Mouse (Mus musculus) olfactory bulb, adult 2 months (tissue): ENCODE data around the gene Dpm3. TPM values are rescaled to one million over a fixed set of nuclear protein-coding genes. Genes with fewer than 3 reads are reported as not detected.

Experiments
- H3K27ac ChIP-seq: fragments of 200-500 bp; 2 replicates; pipeline ENCODE4 v1.5.1; 2012; ENCODE audit warnings: low read depth, low read length; ENCODE audit not compliant: insufficient read depth
- H3K4me1 ChIP-seq: fragments of 200-500 bp; 2 replicates; pipeline ENCODE4 v1.6.1; 2012; ENCODE audit warnings: low read length; ENCODE audit not compliant: control insufficient read depth, insufficient read depth
- H3K4me3 ChIP-seq: fragments of 200-500 bp; 2 replicates; pipeline ENCODE4 v1.5.1; 2012; ENCODE audit warnings: mild to moderate bottlenecking, low read depth, low read length, moderate library complexity; ENCODE audit not compliant: insufficient read depth
- CTCF ChIP-seq: fragments of 200-500 bp; IDR thresholded peaks from 2 replicates; pipeline ENCODE4 v1.5.1; 2012; ENCODE audit warnings: low read depth, mild to moderate bottlenecking, low read length, moderate library complexity; ENCODE audit not compliant: insufficient read depth
- POLR2A ChIP-seq: fragments of 200-500 bp; IDR thresholded peaks from 2 replicates; pipeline ENCODE4 v1.6.1; 2012; ENCODE audit warnings: mild to moderate bottlenecking, low read depth, low read length, moderate library complexity; ENCODE audit not compliant: insufficient read depth
- WGBS: fragments of 180-500 bp; shearing (Covaris S2); methylation state at CpG from one replicate; pipeline ENCODE4 v1.1.7; 2018; 5-methylcytosine and 5-hydroxymethylcytosine counted together
- polyA plus RNA-seq: library from polyadenylated mRNA; stranded (reverse); fragments of >200 nt; gene quantifications from 2 replicates; pipeline ENCODE4 v1.2.4, GENCODE M21; 2012; ENCODE audit warnings: low replicate concordance; ENCODE audit not compliant: missing spikeins, insufficient read depth, insufficient read length

The Dpm3 gene
- polyA plus RNA-seq, 1 experiment = not detected

DNA sequence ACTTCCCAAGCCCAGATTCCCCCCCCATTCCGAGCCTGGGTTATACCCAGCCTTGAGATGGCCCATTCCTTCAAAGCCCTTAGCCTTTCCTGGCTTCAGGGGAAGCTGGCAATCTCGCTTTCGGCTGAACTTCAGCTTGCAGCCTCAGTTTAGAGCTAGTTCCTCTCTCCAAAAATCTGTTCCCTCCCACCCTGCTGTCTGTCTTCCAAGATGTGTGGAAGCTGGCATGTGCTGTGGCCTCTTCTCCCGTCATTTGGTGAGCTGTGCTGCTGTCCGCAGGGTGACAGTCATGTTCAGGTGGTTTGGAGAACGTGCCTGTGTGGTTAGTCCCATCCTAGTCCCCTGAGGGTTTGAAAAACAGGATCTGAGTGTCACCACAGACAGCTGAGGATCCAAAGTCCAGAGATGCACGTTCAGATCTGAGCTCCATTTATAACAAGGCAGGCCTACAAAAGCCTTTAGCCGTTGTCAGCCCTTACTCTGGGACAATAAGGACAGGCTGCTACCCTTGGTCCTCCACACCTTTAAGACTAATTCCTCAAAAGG, 36.6 kb downstream of the Dpm3 start:
- TF ChIP-seq CTCF = no peak
- no peak for TF ChIP-seq POLR2A
- peak overlapping the region; percentile 96 for H3K27ac ChIP-seq
- WGBS = 78% methylated on average over 8 of the region's 8 CpGs
- H3K4me3 ChIP-seq = no peak overlapping the region
- H3K4me1 ChIP-seq = peaks cover 18% of the 10 kb centered on the region

DNA sequence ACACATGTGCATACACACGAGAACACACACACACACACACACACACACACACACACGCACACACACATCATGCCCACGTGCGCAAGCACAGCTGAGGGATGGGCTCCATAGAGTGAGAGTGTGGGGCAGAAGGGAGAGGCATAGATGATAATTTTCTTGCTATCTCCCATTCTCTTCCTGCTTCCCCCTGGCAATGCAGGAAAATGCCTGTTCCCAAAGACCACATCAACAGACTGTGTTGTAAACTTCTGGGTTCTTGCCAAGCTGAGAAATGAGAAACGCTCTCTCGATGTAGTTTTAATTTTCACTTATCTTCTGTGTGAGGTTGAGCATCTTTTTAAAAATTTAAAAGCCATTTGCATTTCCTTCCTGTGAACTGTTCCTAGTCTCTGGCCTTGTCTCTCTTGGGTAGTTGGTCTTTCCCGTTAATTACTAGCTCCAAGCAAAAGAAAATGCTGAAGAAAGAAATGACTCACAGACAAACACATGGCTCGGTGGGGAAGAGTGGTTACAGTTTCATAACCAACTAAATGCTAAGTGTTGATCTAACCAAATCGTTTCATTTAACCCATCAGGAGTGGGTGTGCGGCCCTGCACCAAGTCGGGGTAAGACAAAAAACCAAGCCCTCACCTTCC, 37.7 kb downstream of the Dpm3 start:
- WGBS = 25% methylated on average over 11 of the region's 11 CpGs
- H3K4me1 ChIP-seq = peaks cover 18% of the 10 kb centered on the region
- peak overlapping the region; percentile 96 for H3K27ac ChIP-seq
- no peak overlapping the region for H3K4me3 ChIP-seq
- TF ChIP-seq POLR2A = no peak
- no peak for TF ChIP-seq CTCF

DNA sequence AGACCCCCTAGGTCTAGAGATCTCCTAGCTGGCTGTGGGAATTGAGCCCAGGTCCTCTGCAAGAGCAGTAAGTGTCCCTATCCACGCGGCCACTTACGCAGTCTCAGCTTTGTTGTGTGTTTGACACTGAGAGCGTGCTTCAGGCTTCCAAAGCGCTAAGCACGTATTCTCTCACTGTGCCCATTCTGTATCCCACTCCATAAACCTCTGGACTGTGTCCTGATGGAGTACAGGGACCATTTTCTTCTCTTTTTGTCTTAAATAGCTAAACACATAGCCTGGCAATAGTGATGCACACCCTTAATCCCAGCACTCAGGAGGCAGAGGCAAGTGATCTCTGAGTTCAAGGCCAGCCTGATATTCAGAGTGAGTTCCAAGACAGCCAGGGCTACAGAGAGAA, 39.8 kb downstream of the Dpm3 start:
- TF ChIP-seq POLR2A = no peak
- TF ChIP-seq CTCF = no peak
- H3K27ac ChIP-seq = no peak overlapping the region
- WGBS = 88% methylated on average over 6 of the region's 6 CpGs
- H3K4me1 ChIP-seq = peaks cover 18% of the 10 kb centered on the region
- H3K4me3 ChIP-seq = no peak overlapping the region

DNA sequence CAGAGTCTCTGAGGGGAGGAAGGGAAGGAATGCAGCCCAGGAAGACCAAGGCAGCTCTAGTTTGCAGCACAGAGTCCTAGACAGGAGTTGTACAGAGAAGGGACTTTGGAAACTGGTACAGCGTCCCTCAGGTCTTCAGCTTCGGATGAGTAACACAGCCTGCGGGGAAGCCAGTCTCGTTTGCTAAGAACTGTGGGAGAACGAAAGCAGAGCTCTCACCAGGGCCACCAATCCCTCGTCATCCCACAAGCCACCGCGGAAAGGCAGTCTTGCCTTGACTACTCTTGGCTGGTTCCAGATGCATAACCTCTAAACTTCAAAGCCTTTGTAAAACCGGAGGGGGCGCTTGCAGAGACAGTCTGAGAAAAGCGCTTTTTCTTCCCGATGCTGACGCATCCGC, 40.3 kb downstream of the Dpm3 start:
- Histone ChIP-seq H3K4me1 (peaks cover 18% of the 10 kb centered on the region), H3K4me3 (peak overlapping the region; percentile 9; the same call in 1 of the 2 replicates), H3K27ac (0 out of 2 replicates have a peak overlapping the region, but pooled peaks have one; percentile 1)
- 3% methylated on average over 14 of the region's 14 CpGs for WGBS
- TF ChIP-seq POLR2A (no peak), CTCF (no peak)

DNA sequence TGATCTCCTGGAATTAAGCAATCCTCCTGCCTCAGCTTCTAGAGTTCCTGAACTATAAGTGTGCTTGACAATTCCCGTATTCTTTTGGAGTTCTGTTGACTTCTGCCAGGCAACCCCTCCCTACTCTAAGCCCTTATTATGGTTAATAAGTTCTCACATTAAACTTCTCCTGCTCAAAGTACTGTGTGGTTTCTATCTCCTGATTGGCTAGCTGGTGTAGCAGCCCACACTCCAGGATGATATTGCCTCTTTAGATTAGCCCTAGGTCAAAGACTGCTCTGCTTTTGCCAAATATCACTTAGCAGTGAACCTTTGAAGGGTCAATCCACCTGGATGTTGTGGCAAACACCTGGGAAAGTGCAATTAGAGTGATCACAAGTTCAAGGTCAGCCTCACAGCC, 40.9 kb downstream of the Dpm3 start:
- no peak overlapping the region for H3K27ac ChIP-seq
- no peak for TF ChIP-seq POLR2A
- no peak for TF ChIP-seq CTCF
- H3K4me1 ChIP-seq = peaks cover 18% of the 10 kb centered on the region
- no peak overlapping the region for H3K4me3 ChIP-seq
- 26% methylated on average over 1 of the region's 1 CpGs for WGBS

DNA sequence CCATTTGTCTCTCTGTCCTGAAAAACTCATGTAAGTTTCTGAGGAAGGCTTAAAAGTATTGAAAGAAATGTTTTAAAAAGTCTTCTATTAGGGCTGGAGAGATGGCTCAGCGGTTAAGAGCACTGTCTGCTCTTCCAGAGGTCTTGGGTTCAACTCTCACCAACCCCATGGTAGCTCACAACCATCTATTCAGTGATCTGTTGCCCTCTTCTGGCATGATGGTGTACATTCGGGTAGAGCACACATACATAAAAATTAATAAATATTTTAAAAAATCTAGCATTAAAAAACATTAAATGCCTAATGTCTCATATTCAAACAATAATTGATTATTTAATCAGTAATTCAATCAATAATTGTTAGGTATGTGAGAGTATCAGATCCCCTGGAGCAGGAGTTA, 41.4 kb downstream of the Dpm3 start:
- no peak overlapping the region for H3K27ac ChIP-seq
- no peak for TF ChIP-seq POLR2A
- no peak for TF ChIP-seq CTCF
- H3K4me3 ChIP-seq = no peak overlapping the region
- WGBS = 81% methylated on average over 2 of the region's 2 CpGs
- H3K4me1 ChIP-seq = peaks cover 21% of the 10 kb centered on the region

DNA sequence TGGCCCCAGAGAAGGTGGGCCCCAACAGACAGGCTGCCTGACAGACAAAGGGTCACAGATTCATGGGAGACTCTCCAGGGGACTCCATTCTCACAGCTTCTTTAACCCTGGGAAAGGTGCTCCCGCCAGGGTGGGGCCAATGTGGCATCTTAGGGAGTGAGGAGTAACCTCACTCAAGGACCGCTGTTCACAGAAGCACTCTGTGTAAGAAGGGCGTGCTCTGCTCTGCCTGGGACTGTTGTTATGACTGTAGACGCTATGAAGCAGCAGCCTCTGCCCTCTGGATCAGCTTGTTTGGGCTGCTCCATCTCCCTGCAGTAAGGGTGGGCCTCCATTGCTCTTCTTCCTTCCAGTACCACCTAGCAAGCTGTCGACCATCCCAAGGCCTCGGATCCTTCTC, 45.3 kb downstream of the Dpm3 start:
- Histone ChIP-seq H3K27ac (no peak overlapping the region), H3K4me1 (peaks cover 13% of the 10 kb centered on the region), H3K4me3 (no peak overlapping the region)
- TF ChIP-seq POLR2A = no peak
- TF ChIP-seq CTCF = no peak
- WGBS = 72% methylated on average over 6 of the region's 6 CpGs

DNA sequence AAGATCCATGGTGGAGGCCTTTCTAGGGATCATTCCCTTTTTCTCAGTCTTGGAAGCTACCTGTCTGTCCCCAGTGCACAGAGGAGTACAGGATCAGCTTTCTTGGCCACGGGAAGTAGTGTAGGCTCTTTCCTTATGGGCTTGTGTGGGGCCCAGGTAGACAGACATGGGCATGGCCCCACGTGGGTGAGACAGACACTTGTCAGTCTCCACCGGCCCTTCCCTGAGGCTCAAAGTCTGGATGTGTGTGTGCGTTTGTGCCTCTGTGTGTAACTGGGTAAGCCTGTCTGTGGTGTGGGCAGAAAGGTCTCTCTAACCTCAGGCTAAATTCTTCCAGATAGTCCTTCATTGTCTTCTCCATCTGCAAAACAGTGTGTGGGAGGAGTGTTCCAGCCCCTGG, 45.9 kb downstream of the Dpm3 start:
- Histone ChIP-seq H3K4me3 (no peak overlapping the region), H3K4me1 (peaks cover 10% of the 10 kb centered on the region), H3K27ac (no peak overlapping the region)
- no peak for TF ChIP-seq CTCF
- TF ChIP-seq POLR2A = no peak
- WGBS = 78% methylated on average over 4 of the region's 4 CpGs

DNA sequence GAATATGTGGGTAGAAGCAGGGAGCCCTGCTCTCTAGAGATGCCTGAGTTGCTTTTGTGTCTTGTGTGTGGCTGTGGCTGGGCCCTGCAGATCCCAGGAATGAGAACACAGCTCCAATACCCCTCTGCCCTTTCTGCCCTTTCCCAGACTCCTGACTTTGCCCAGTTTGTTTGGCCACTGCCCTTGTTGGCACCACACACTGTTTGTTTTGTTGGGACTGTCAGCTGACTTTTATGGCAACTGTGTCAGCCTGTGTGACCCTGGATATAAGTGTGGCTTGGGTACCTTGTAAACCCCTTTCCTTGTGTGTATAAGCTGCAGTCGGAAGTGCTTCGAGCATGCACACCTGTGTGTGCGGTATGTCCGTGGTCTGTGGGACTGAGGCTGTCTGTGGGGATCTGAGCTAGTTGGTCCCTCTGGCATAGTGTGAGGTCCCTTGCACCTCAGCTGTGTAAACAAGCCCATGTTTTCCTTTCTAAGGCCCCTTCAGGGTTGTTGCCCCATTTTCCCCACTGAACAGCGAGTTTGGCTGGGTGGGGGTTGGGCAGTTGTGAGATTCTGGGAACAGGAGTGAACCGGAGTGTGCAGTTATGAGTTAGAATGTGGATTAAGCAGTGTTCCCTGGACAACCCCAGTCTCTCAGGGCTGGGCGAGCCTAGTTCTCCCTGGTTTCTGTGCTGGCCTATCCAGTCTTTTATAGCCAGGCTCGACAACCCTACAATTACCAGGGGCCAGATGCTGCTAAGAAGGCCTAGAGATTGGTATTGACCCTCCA, 46.6 kb downstream of the Dpm3 start:
- H3K4me1 ChIP-seq = peaks cover 10% of the 10 kb centered on the region
- no peak overlapping the region for H3K4me3 ChIP-seq
- 79% methylated on average over 8 of the region's 8 CpGs for WGBS
- TF ChIP-seq POLR2A = no peak
- TF ChIP-seq CTCF = no peak
- H3K27ac ChIP-seq = no peak overlapping the region
